Mouse (Mus musculus): ENCODE data around the gene Gm7970. TPM values are rescaled to one million over a fixed set of nuclear protein-coding genes. Genes with fewer than 3 reads are reported as not detected.

Gene Gm7970
- not detected for total RNA-seq (2023)

DNA sequence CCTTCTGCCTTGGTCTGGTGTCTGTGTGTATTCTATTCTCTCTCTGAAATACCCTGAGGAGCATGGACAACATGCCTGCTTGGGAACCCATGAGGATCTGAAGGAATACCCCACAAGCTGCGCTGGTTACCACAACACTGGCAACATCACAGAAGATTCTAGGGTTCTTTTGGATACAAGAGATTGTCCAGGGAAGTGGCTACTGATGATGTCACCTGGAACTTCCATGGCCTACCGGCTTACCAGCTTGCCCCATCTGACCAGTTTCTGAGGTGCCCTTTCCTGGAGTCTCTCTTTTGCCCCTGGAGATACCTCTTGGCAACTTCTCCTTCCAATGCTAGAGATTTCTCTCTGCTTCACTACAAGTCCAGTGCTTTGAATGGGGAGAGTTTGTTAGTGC, at the start of gene Gm7970:
Gene Gm7970 (minus strand): TSS at position 101 of the 400 bp plus-strand sequence.

GRCm38 (mm10) chr14:41572911-41573310, 17.5 kb upstream of the Gm7970 start, which contains the start of gene 1700049E17Rik2:
Gene 1700049E17Rik2 (plus strand): TSS chr14:41573211.

Other genes starting within 250 kb of the Gm7970 start
- gene Gm5798, start 207.0 kb downstream of the Gm7970 start, total RNA-seq (2023): not detected
- gene Gm7945, start 169.2 kb downstream of the Gm7970 start, total RNA-seq (2023): not detected
- not detected for gene Gm6482, start 147.3 kb downstream of the Gm7970 start, total RNA-seq (2023)
- not detected for gene Gm7954, start 102.1 kb downstream of the Gm7970 start, total RNA-seq (2023)
- gene Gm3486, start 66.1 kb downstream of the Gm7970 start, total RNA-seq (2023): not detected
- not detected for gene 1700049E17Rik2, start 17.6 kb upstream of the Gm7970 start, total RNA-seq (2023)
- gene Gm3072, start 69.0 kb upstream of the Gm7970 start, total RNA-seq (2023): not detected
- not detected for gene Gm3676, start 90.9 kb upstream of the Gm7970 start, total RNA-seq (2023)
- gene Gm8068, start 146.3 kb upstream of the Gm7970 start, total RNA-seq (2023): not detected
- gene Gm7929, start 195.0 kb upstream of the Gm7970 start, total RNA-seq (2023): not detected
- gene Gm47189, start 216.9 kb upstream of the Gm7970 start, total RNA-seq (2023): not detected